Mouse (Mus musculus): ENCODE measurements around the gene Sf3a1. TPM values are rescaled to one million over a fixed set of nuclear protein-coding genes. Genes with fewer than 3 reads are reported as not detected.
A peak's percentile ranks its signal among the peaks of the same experiment; 100 is the strongest.

Sf3a1 gene
- polyA plus RNA-seq, 1 experiment from 2014 or later: 41.8 TPM

DNA sequence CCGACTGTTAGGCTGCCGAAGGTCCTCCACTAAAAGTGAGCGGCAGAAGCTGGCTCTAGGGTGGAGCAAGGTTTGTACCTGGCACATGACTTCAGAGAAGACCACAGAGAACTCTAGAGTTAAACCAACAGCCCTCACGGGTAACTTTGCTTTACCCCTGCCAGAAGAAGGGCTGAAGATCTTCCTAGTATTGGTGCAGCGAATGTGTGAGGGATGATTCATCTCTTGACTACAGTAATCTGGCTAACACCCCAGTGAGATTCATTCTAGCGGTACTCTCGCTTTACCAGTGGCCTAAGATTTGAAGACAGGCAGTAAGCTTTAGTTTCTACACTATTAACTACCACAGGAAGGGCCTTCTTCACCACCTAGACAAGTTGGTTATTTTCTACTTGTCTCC is 45.8 kb downstream of the Sf3a1 start:
- H3K9ac ChIP-seq (ENCODE audit: low read depth, low read length): no peak overlapping the region
- no peaks in the 10 kb centered on the region for H3K27me3 ChIP-seq (replicated peaks; ENCODE audit: control insufficient read depth, insufficient read depth, low read length)
- H3K9me3 ChIP-seq (ENCODE audit: control insufficient read depth, low read length): no peaks in the 10 kb centered on the region
- 0 out of 2 replicates have a peak, but pooled peaks cover 5% of the 10 kb centered on the region for H3K4me1 ChIP-seq (ENCODE audit: control insufficient read depth, insufficient read depth, low read length)
- WGBS: 86% methylated on average over 7 of the region's 7 CpGs
- no peak for ATAC-seq
- no peak overlapping the region for H3K4me2 ChIP-seq (ENCODE audit: low read depth, low read length)
- no peak overlapping the region for H3K27ac ChIP-seq (ENCODE audit: low read length)
- no peak overlapping the region for H3K4me3 ChIP-seq (ENCODE audit: low read length)
- peaks cover 5% of the 10 kb centered on the region; the same call in 1 of the 2 replicates for H3K36me3 ChIP-seq (ENCODE audit: control insufficient read depth, insufficient read depth, low read length)

DNA sequence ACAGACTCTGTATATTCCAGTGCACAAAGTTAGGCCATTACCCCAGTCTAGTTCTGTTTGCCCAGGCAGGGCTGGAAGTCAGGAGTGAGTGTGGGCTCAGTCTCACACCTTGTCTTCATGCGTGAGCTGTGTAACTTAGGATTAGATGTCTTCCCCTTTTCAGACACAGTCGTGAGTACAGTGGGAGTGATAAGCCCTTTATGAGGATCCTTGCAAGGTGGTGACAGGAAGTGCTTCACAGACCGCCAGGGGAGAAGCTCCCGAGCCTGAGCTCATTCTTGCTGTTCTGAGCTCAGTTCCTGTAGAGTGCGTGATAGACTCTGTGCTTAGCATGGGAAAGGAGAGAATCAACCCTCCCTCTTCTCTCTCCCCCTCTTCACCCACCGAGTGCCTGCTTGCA is 46.4 kb downstream of the Sf3a1 start:
- Histone ChIP-seq H3K9me3 (ENCODE audit: control insufficient read depth, low read length) (no peaks in the 10 kb centered on the region), H3K4me3 (ENCODE audit: low read length) (no peak overlapping the region), H3K4me2 (ENCODE audit: low read depth, low read length) (no peak overlapping the region), H3K4me1 (ENCODE audit: control insufficient read depth, insufficient read depth, low read length) (0 out of 2 replicates have a peak, but pooled peaks cover 5% of the 10 kb centered on the region), H3K9ac (ENCODE audit: low read depth, low read length) (no peak overlapping the region), H3K27ac (ENCODE audit: low read length) (no peak overlapping the region), H3K27me3 (replicated peaks; ENCODE audit: control insufficient read depth, insufficient read depth, low read length) (no peaks in the 10 kb centered on the region), H3K36me3 (ENCODE audit: control insufficient read depth, insufficient read depth, low read length) (peaks cover 5% of the 10 kb centered on the region; the same call in 1 of the 2 replicates)
- ATAC-seq: no peak
- WGBS: 61% methylated on average over 6 of the region's 6 CpGs

DNA sequence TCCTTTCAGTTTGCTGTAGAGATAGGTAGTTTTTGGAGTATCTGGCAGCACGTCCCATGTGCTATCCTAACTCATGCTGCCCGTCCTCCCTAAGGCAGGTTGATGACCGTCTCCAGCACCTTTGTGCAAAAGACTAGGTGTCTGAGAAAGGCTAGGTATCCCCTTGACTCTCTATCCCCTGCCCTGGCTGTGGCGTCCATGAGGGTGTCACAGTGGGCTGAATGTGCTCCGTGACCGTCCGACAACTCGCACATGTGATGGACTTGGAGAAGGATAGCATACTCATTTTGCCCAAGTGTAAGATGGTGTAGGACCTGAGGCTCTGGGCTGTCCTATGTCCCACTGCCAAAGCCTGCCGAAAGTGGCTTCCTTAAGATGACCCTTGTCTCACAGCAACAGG is 47.5 kb downstream of the Sf3a1 start:
- no peak overlapping the region for H3K27ac ChIP-seq (ENCODE audit: low read length)
- H3K4me3 ChIP-seq (ENCODE audit: low read length): no peak overlapping the region
- no peak overlapping the region for H3K9ac ChIP-seq (ENCODE audit: low read depth, low read length)
- no peaks in the 10 kb centered on the region for H3K9me3 ChIP-seq (ENCODE audit: control insufficient read depth, low read length)
- no peak overlapping the region for H3K4me2 ChIP-seq (ENCODE audit: low read depth, low read length)
- H3K4me1 ChIP-seq (ENCODE audit: control insufficient read depth, insufficient read depth, low read length): 0 out of 2 replicates have a peak, but pooled peaks cover 5% of the 10 kb centered on the region
- WGBS: 91% methylated on average over 9 of the region's 9 CpGs
- no peak for ATAC-seq
- H3K36me3 ChIP-seq (ENCODE audit: control insufficient read depth, insufficient read depth, low read length): peaks cover 5% of the 10 kb centered on the region; the same call in 1 of the 2 replicates
- H3K27me3 ChIP-seq (replicated peaks; ENCODE audit: control insufficient read depth, insufficient read depth, low read length): no peaks in the 10 kb centered on the region

GRCm38 (mm10) chr11:4209556-4209955 is 49.4 kb downstream of the Sf3a1 start:
- 80% methylated on average over 5 of the region's 5 CpGs for WGBS
- no peaks in the 10 kb centered on the region for H3K9me3 ChIP-seq (ENCODE audit: control insufficient read depth, low read length)
- no peak overlapping the region for H3K9ac ChIP-seq (ENCODE audit: low read depth, low read length)
- H3K27me3 ChIP-seq (replicated peaks; ENCODE audit: control insufficient read depth, insufficient read depth, low read length): no peaks in the 10 kb centered on the region
- H3K36me3 ChIP-seq (ENCODE audit: control insufficient read depth, insufficient read depth, low read length): peaks cover 8% of the 10 kb centered on the region; the same call in 1 of the 2 replicates
- no peak for ATAC-seq
- no peak overlapping the region for H3K27ac ChIP-seq (ENCODE audit: low read length)
- no peaks in the 10 kb centered on the region for H3K4me1 ChIP-seq (ENCODE audit: control insufficient read depth, insufficient read depth, low read length)
- H3K4me3 ChIP-seq (ENCODE audit: low read length): no peak overlapping the region
- H3K4me2 ChIP-seq (ENCODE audit: low read depth, low read length): no peak overlapping the region

DNA sequence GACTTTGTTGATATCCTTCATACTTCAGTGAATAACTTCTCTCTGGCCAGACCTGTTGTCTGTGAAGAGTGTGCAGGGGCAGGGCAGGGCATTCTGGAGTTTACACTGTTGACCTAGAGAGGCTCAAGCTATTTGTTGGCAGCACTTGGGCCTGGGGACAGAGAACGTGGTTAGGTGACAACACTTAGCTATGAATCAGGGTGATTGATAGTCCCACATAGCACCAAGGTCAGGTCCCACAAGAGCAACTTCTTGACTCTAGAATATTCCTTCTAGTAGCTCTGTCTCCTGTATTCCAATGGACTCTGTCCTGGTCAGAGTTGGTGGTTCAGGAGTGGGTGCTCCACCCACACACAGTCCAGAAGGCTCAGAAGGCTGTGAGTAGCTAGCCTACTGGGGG is 50.6 kb downstream of the Sf3a1 start:
- Histone ChIP-seq H3K27me3 (replicated peaks; ENCODE audit: control insufficient read depth, insufficient read depth, low read length) (no peaks in the 10 kb centered on the region), H3K27ac (ENCODE audit: low read length) (no peak overlapping the region), H3K4me1 (ENCODE audit: control insufficient read depth, insufficient read depth, low read length) (no peaks in the 10 kb centered on the region; the same call in 1 of the 2 replicates), H3K4me2 (ENCODE audit: low read depth, low read length) (no peak overlapping the region), H3K9me3 (ENCODE audit: control insufficient read depth, low read length) (no peaks in the 10 kb centered on the region), H3K9ac (ENCODE audit: low read depth, low read length) (no peak overlapping the region), H3K4me3 (ENCODE audit: low read length) (no peak overlapping the region), H3K36me3 (ENCODE audit: control insufficient read depth, insufficient read depth, low read length) (peaks cover 14% of the 10 kb centered on the region; the same call in 1 of the 2 replicates)
- WGBS: 57% methylated on average over 1 of the region's 1 CpGs
- ATAC-seq: no peak

- Histone ChIP-seq H3K9me3 (ENCODE audit: control insufficient read depth, low read length) (no peaks in the 10 kb centered on the region), H3K27ac (ENCODE audit: low read length) (no peak overlapping the region), H3K4me1 (ENCODE audit: control insufficient read depth, insufficient read depth, low read length) (peaks cover 4% of the 10 kb centered on the region; the same call in 1 of the 2 replicates), H3K36me3 (ENCODE audit: control insufficient read depth, insufficient read depth, low read length) (peaks cover 9% of the 10 kb centered on the region; the same call in 1 of the 2 replicates), H3K27me3 (replicated peaks; ENCODE audit: control insufficient read depth, insufficient read depth, low read length) (no peaks in the 10 kb centered on the region), H3K9ac (ENCODE audit: low read depth, low read length) (no peak overlapping the region), H3K4me3 (ENCODE audit: low read length) (no peak overlapping the region), H3K4me2 (ENCODE audit: low read depth, low read length) (no peak overlapping the region)
- ATAC-seq: no peak
- WGBS: 87% methylated on average over 10 of the region's 10 CpGs
Observed at GRCm38 (mm10) chr11:4213107-4213506, 53.0 kb downstream of the Sf3a1 start.

DNA sequence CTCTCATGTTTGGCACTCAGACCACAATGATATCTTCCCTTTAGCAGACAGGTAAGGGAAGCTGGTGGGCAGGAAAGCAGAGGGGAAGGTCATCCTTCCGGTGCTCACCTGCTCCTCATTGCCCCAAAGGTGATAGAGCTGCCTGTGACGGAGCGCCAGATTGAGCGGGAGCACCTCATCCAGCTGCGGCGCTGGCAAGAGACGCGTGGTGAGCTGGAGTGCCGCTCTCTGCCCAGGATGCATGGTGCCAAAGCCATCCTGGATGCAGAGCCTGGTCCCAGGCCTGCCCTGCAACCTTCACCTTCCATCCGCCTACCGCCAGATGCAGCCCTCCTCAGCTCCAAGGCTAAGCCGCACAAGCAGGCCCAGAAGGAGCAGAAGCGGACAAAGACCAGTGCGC is 54.4 kb downstream of the Sf3a1 start:
- no peaks in the 10 kb centered on the region for H3K9me3 ChIP-seq (ENCODE audit: control insufficient read depth, low read length)
- H3K4me1 ChIP-seq (ENCODE audit: control insufficient read depth, insufficient read depth, low read length): peaks cover 4% of the 10 kb centered on the region; the same call in 1 of the 2 replicates
- WGBS: 95% methylated on average over 14 of the region's 14 CpGs
- no peak overlapping the region for H3K9ac ChIP-seq (ENCODE audit: low read depth, low read length)
- H3K27me3 ChIP-seq (replicated peaks; ENCODE audit: control insufficient read depth, insufficient read depth, low read length): no peaks in the 10 kb centered on the region
- ATAC-seq: no peak
- no peak overlapping the region for H3K27ac ChIP-seq (ENCODE audit: low read length)
- no peak overlapping the region for H3K4me2 ChIP-seq (ENCODE audit: low read depth, low read length)
- no peak overlapping the region for H3K4me3 ChIP-seq (ENCODE audit: low read length)
- H3K36me3 ChIP-seq (ENCODE audit: control insufficient read depth, insufficient read depth, low read length): peaks cover 9% of the 10 kb centered on the region; the same call in 1 of the 2 replicates

GRCm38 (mm10) chr11:4215061-4215460 is 54.9 kb downstream of the Sf3a1 start:
- Histone ChIP-seq H3K36me3 (ENCODE audit: control insufficient read depth, insufficient read depth, low read length) (peaks cover 9% of the 10 kb centered on the region; the same call in 1 of the 2 replicates), H3K4me3 (ENCODE audit: low read length) (no peak overlapping the region)
- 82% methylated on average over 10 of the region's 10 CpGs for WGBS

GRCm38 (mm10) chr11:4216248-4217000 is 56.3 kb downstream of the Sf3a1 start:
- ATAC-seq: no peak
- no peaks in the 10 kb centered on the region for H3K27me3 ChIP-seq (replicated peaks; ENCODE audit: control insufficient read depth, insufficient read depth, low read length)
- H3K27ac ChIP-seq (ENCODE audit: low read length): peak overlapping the region; percentile 35

More at GRCm38 (mm10) chr11:4215061-4215460, 54.9 kb downstream of the Sf3a1 start:
- Histone ChIP-seq H3K9me3 (ENCODE audit: control insufficient read depth, low read length) (no peaks in the 10 kb centered on the region), H3K27me3 (replicated peaks; ENCODE audit: control insufficient read depth, insufficient read depth, low read length) (no peaks in the 10 kb centered on the region), H3K4me1 (ENCODE audit: control insufficient read depth, insufficient read depth, low read length) (peaks cover 4% of the 10 kb centered on the region; the same call in 1 of the 2 replicates), H3K9ac (ENCODE audit: low read depth, low read length) (no peak overlapping the region), H3K4me2 (ENCODE audit: low read depth, low read length) (no peak overlapping the region), H3K27ac (ENCODE audit: low read length) (no peak overlapping the region)
- no peak for ATAC-seq

More at GRCm38 (mm10) chr11:4216248-4217000, 56.3 kb downstream of the Sf3a1 start:
- Histone ChIP-seq H3K36me3 (ENCODE audit: control insufficient read depth, insufficient read depth, low read length) (peaks cover 9% of the 10 kb centered on the region; the same call in 1 of the 2 replicates), H3K4me3 (ENCODE audit: low read length) (no peak overlapping the region), H3K9ac (ENCODE audit: low read depth, low read length) (no peak overlapping the region; the same call in 1 of the 2 replicates), H3K4me1 (ENCODE audit: control insufficient read depth, insufficient read depth, low read length) (peaks cover 4% of the 10 kb centered on the region; the same call in 1 of the 2 replicates), H3K9me3 (ENCODE audit: control insufficient read depth, low read length) (no peaks in the 10 kb centered on the region), H3K4me2 (ENCODE audit: low read depth, low read length) (no peak overlapping the region)
- WGBS: 81% methylated on average over 9 of the region's 9 CpGs
